Mouse (Mus musculus): ENCODE data around the gene Myom3. TPM values are rescaled to one million over a fixed set of nuclear protein-coding genes. Genes with fewer than 3 reads are reported as not detected.
"Not testable (repeated sequence)": the region's sequence is repeated elsewhere in the genome, so short reads cannot be mapped to it uniquely, and the experiment has no call there.

Gene Myom3
- polyA plus RNA-seq (2015; fragmentation: Nextera tagmentation; extraction: Ambion mirVana), result 1.0 and 1.2 TPM in 2 replicates

DNA sequence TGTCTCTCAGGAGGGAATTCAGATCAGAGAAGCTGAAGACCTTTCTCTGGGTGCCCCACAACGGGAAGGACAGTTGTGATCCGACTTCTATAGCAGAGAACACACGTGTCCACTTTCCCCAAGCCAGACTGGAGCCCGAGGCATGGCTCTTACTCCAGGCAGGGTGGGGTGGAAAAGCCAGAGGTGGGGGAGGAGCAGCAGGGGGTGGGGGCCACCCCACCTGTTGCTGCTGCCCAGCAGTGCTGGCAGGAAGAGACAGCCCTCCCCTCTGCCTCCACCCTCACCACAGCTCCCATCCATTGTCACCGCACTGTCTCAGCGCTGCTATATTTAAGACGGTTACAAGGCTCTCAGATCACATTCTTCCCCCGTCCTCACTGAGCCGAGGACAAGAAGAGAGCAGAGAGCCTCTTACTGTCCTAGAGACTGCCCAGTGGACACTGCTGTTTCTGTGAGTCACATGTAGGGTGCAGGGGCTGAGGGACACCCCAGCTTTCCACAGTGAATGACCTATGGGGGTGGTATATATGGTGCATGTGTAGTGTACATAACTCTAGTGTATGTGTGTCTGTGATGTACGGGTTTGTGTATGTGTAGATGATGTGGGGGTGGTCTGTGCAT lies at the start of gene Myom3:
Gene Myom3, plus strand, starts transcription at position 360 of the 621 bp plus-strand sequence.
- no peak within 1 kb of the TSS for H3K4me2 ChIP-seq (ENCODE audit: low read depth, low read length)
- no peak for ATAC-seq (ENCODE audit: low read depth)
- 44% methylated on average over 10 of the region's 10 CpGs for WGBS
- no peak within 1 kb of the TSS for H3K9ac ChIP-seq (ENCODE audit: low read length)
- H3K27me3 ChIP-seq (ENCODE audit: control insufficient read depth, insufficient read depth, low read depth, low read length), result no peaks in the 10 kb centered on the region
- H3K4me1 ChIP-seq (replicated peaks; ENCODE audit: control insufficient read depth, insufficient read depth, low read length), result no peaks in the 10 kb centered on the region
- no peaks in the 10 kb centered on the region for H3K36me3 ChIP-seq (ENCODE audit: control insufficient read depth, insufficient read depth, low read length)
- H3K9me3 ChIP-seq (ENCODE audit: control insufficient read depth, low read length), result no peaks in the 10 kb centered on the region
- H3K27ac ChIP-seq (ENCODE audit: low read length), result no peak within 1 kb of the TSS
- no peak within 1 kb of the TSS for H3K4me3 ChIP-seq (ENCODE audit: low read length)

- no peak overlapping the region for H3K4me2 ChIP-seq (ENCODE audit: low read depth, low read length)
- WGBS, result 64% methylated on average over 3 of the region's 3 CpGs
- H3K36me3 ChIP-seq (ENCODE audit: control insufficient read depth, insufficient read depth, low read length), result no peaks in the 10 kb centered on the region
- ATAC-seq (ENCODE audit: low read depth), result no peak
- H3K4me1 ChIP-seq (replicated peaks; ENCODE audit: control insufficient read depth, insufficient read depth, low read length), result 0 out of 2 replicates have a peak, but pooled peaks cover 2% of the 10 kb centered on the region
- no peak overlapping the region for H3K4me3 ChIP-seq (ENCODE audit: low read length)
- no peak overlapping the region for H3K9ac ChIP-seq (ENCODE audit: low read length)
- H3K27ac ChIP-seq (ENCODE audit: low read length), result no peak overlapping the region
- no peaks in the 10 kb centered on the region for H3K9me3 ChIP-seq (ENCODE audit: control insufficient read depth, low read length)
- no peaks in the 10 kb centered on the region for H3K27me3 ChIP-seq (ENCODE audit: control insufficient read depth, insufficient read depth, low read depth, low read length)
Observed at GRCm38 (mm10) chr4:135710392-135710791, 49.1 kb upstream of the Myom3 start.

GRCm38 (mm10) chr4:135714776-135715175 lies 44.7 kb upstream of the Myom3 start:
- H3K4me3 ChIP-seq (ENCODE audit: low read length), result no peak overlapping the region
- H3K4me1 ChIP-seq (replicated peaks; ENCODE audit: control insufficient read depth, insufficient read depth, low read length), result no peaks in the 10 kb centered on the region
- H3K9me3 ChIP-seq (ENCODE audit: control insufficient read depth, low read length), result no peaks in the 10 kb centered on the region
- no peak overlapping the region for H3K4me2 ChIP-seq (ENCODE audit: low read depth, low read length)
- no peaks in the 10 kb centered on the region for H3K36me3 ChIP-seq (ENCODE audit: control insufficient read depth, insufficient read depth, low read length)
- H3K27ac ChIP-seq (ENCODE audit: low read length), result no peak overlapping the region
- 78% methylated on average over 8 of the region's 8 CpGs for WGBS
- no peak overlapping the region for H3K9ac ChIP-seq (ENCODE audit: low read length)
- H3K27me3 ChIP-seq (ENCODE audit: control insufficient read depth, insufficient read depth, low read depth, low read length), result no peaks in the 10 kb centered on the region
- ATAC-seq (ENCODE audit: low read depth), result no peak

DNA sequence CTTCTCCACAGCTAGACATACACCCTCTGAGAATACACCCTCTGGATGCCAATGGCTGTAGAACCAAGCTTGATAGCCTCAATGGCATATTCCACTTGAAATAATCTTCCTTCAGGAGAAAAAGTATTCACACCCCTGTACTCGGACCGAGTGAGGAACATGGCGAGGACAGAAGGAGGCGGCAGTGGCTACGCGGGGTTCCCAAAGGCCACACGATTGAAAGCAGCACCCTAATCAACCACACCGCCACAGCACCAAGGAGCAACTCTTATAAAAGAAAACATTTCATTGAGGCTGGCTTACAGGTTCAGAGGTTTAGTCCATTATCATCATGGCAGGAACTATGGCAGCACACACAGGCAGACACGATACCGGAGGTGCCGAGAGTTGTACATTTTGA lies 43.1 kb upstream of the Myom3 start:
- not testable (repeated sequence) for H3K4me1 ChIP-seq (replicated peaks; ENCODE audit: control insufficient read depth, insufficient read depth, low read length); H3K36me3 ChIP-seq (ENCODE audit: control insufficient read depth, insufficient read depth, low read length); H3K27me3 ChIP-seq (ENCODE audit: control insufficient read depth, insufficient read depth, low read depth, low read length); H3K4me2 ChIP-seq (ENCODE audit: low read depth, low read length); H3K4me3 ChIP-seq (ENCODE audit: low read length); H3K9ac ChIP-seq (ENCODE audit: low read length); H3K9me3 ChIP-seq (ENCODE audit: control insufficient read depth, low read length); H3K27ac ChIP-seq (ENCODE audit: low read length); ATAC-seq (ENCODE audit: low read depth)
- WGBS, result 88% methylated on average over 11 of the region's 11 CpGs

DNA sequence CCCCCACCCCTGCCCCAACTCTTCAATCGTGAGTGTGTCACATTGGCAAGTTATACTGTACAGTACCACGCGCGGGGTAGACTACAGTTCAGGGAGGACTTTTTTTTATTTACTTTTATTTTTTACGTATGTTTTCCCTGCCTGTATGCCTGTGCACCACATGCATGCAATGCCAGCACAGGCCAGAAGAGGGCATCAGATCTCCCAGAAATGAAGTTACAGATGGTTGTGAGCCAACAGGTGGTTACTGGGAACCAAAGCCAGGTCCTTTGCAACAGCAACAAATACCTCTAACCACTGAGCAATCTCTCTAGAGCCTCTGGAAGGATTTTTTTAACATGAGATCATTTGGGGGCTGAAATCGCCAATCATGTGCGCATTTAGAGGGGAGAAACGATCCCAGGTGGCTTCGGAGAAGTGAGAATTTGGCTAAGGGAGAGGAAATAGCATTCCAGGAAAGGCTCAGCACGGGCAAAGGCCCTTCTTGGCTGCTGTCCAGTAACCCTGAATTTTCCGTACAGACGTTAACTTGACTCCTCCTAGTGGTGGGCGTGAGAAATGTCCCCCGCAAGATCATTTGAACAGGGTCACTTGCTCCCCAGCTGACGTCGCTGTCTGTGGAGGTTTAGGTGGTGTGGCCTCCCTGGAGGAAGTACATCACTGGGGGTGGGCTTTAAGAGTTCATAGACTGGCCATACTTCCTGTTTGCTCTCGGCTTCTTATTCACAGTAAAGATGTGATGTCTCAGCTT lies 36.8 kb upstream of the Myom3 start:
- ATAC-seq (ENCODE audit: low read depth), result no peak
- WGBS, result 65% methylated on average over 17 of the region's 17 CpGs

DNA sequence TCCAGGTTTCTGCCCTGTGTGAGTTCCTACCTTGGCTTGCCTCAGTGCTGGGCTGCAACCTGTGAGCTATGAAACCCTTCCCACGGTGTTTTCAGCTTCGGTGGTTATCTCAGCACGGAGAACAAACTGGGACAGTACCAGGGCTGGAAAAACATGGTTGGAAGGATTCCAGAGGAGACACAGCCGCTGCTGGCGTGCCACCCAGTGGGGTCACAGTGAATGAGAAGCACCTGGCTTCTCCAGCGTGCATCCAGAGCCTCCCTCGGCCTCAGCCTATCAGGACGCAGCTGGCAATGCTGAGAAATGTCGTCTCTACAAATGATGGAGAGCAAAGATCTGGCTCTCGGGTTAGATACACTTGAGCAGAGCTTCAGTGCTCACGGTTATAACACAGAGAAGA lies 33.1 kb upstream of the Myom3 start:
- Histone ChIP-seq H3K4me2 (ENCODE audit: low read depth, low read length) (no peak overlapping the region), H3K4me3 (ENCODE audit: low read length) (no peak overlapping the region), H3K27ac (ENCODE audit: low read length) (no peak overlapping the region), H3K36me3 (ENCODE audit: control insufficient read depth, insufficient read depth, low read length) (no peaks in the 10 kb centered on the region), H3K9me3 (ENCODE audit: control insufficient read depth, low read length) (peaks cover 3% of the 10 kb centered on the region; the same call in 1 of the 2 replicates), H3K27me3 (ENCODE audit: control insufficient read depth, insufficient read depth, low read depth, low read length) (no peaks in the 10 kb centered on the region), H3K9ac (ENCODE audit: low read length) (no peak overlapping the region), H3K4me1 (replicated peaks; ENCODE audit: control insufficient read depth, insufficient read depth, low read length) (peaks cover 8% of the 10 kb centered on the region; the same call in 1 of the 2 replicates)
- WGBS, result 65% methylated on average over 11 of the region's 11 CpGs
- no peak for ATAC-seq (ENCODE audit: low read depth)

More for the DNA sequence above, 36.8 kb upstream of the Myom3 start:
- Histone ChIP-seq H3K27ac (ENCODE audit: low read length) (no peak overlapping the region), H3K27me3 (ENCODE audit: control insufficient read depth, insufficient read depth, low read depth, low read length) (no peaks in the 10 kb centered on the region), H3K4me1 (replicated peaks; ENCODE audit: control insufficient read depth, insufficient read depth, low read length) (peaks cover 3% of the 10 kb centered on the region; the same call in 1 of the 2 replicates), H3K36me3 (ENCODE audit: control insufficient read depth, insufficient read depth, low read length) (no peaks in the 10 kb centered on the region), H3K9me3 (ENCODE audit: control insufficient read depth, low read length) (peaks cover 3% of the 10 kb centered on the region; the same call in 1 of the 2 replicates), H3K4me2 (ENCODE audit: low read depth, low read length) (no peak overlapping the region), H3K9ac (ENCODE audit: low read length) (no peak overlapping the region), H3K4me3 (ENCODE audit: low read length) (no peak overlapping the region)

DNA sequence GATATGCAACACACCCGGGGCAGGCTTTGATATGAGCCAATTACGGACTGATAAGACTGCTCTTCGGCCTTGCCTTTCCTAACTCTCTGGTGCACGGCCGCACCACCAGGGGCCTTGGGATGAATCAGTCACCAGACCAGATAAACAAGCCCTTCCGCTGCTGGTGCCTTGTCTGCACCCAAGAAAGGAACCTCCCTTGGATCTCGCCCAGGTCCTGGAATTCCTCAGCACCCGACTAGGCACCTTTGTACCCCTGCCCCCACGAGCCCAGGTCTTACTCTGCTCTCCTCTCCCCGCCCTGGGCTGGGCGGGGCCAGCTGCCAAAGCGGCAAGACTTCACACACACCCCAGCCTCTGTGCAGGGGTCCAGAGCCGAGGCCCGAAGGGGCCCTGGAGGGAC lies 31.7 kb upstream of the Myom3 start, which contains the start of gene Il22ra1:
Gene Il22ra1, plus strand, starts transcription at position 356 of the 400 bp plus-strand sequence.
- WGBS, result 13% methylated on average over 13 of the region's 14 CpGs
- H3K36me3 ChIP-seq (ENCODE audit: control insufficient read depth, insufficient read depth, low read length), result no peaks in the 10 kb centered on the region
- H3K4me1 ChIP-seq (replicated peaks; ENCODE audit: control insufficient read depth, insufficient read depth, low read length), result peaks cover 8% of the 10 kb centered on the region; the same call in 1 of the 2 replicates
- peaks cover 2% of the 10 kb centered on the region; the same call in 1 of the 2 replicates for H3K9me3 ChIP-seq (ENCODE audit: control insufficient read depth, low read length)
- no peak within 1 kb of the TSS for H3K27ac ChIP-seq (ENCODE audit: low read length)
- H3K27me3 ChIP-seq (ENCODE audit: control insufficient read depth, insufficient read depth, low read depth, low read length), result no peaks in the 10 kb centered on the region
- peak within 1 kb of the TSS; percentile 40; the same call in 1 of the 2 replicates for H3K9ac ChIP-seq (ENCODE audit: low read length)
- H3K4me3 ChIP-seq (ENCODE audit: low read length), result peak within 1 kb of the TSS; percentile 26
- ATAC-seq (ENCODE audit: low read depth), result peak; percentile 57; the same call in 1 of the 2 replicates
- H3K4me2 ChIP-seq (ENCODE audit: low read depth, low read length), result peak within 1 kb of the TSS; percentile 49

DNA sequence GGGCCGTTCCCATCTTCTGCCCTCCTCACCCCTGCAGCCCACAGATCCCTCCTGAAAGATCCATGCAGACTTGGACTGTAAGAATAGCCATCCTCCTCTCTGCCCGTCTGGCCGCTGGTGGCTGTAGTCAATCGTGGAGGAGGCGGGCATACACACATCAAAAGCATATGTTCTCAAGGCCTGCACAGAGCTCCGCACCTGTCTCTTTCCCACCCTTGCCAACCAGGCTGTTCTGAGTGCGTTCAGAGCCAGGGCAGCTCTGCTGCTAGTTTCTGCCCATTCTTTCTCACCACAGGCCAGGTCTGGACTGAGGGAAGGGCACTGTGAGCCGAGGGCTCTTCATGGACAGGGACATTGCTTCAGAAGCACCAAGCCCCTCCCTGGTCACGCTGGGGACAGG lies 29.3 kb upstream of the Myom3 start:
- Histone ChIP-seq H3K36me3 (ENCODE audit: control insufficient read depth, insufficient read depth, low read length) (no peaks in the 10 kb centered on the region), H3K4me1 (replicated peaks; ENCODE audit: control insufficient read depth, insufficient read depth, low read length) (peaks cover 8% of the 10 kb centered on the region; the same call in 1 of the 2 replicates), H3K9ac (ENCODE audit: low read length) (no peak overlapping the region), H3K4me3 (ENCODE audit: low read length) (no peak overlapping the region), H3K4me2 (ENCODE audit: low read depth, low read length) (no peak overlapping the region), H3K9me3 (ENCODE audit: control insufficient read depth, low read length) (0 out of 2 replicates have a peak, but pooled peaks cover 5% of the 10 kb centered on the region), H3K27ac (ENCODE audit: low read length) (no peak overlapping the region), H3K27me3 (ENCODE audit: control insufficient read depth, insufficient read depth, low read depth, low read length) (no peaks in the 10 kb centered on the region)
- no peak for ATAC-seq (ENCODE audit: low read depth)
- 72% methylated on average over 9 of the region's 9 CpGs for WGBS

- no peak overlapping the region for H3K27ac ChIP-seq (ENCODE audit: low read length)
- no peak overlapping the region for H3K4me2 ChIP-seq (ENCODE audit: low read depth, low read length)
- no peaks in the 10 kb centered on the region for H3K27me3 ChIP-seq (ENCODE audit: control insufficient read depth, insufficient read depth, low read depth, low read length)
- H3K9me3 ChIP-seq (ENCODE audit: control insufficient read depth, low read length), result 0 out of 2 replicates have a peak, but pooled peaks cover 5% of the 10 kb centered on the region
- no peak for ATAC-seq (ENCODE audit: low read depth)
- H3K9ac ChIP-seq (ENCODE audit: low read length), result no peak overlapping the region
- no peaks in the 10 kb centered on the region for H3K36me3 ChIP-seq (ENCODE audit: control insufficient read depth, insufficient read depth, low read length)
- 56% methylated on average over 8 of the region's 8 CpGs for WGBS
- no peak overlapping the region for H3K4me3 ChIP-seq (ENCODE audit: low read length)
- H3K4me1 ChIP-seq (replicated peaks; ENCODE audit: control insufficient read depth, insufficient read depth, low read length), result peaks cover 8% of the 10 kb centered on the region; the same call in 1 of the 2 replicates
Observed at GRCm38 (mm10) chr4:135730951-135731350, 28.6 kb upstream of the Myom3 start.
